Mouse (Mus musculus) yolk sac, embryonic 10.5 days (tissue): ENCODE data around the gene Tmem39a.

Experiments used
- DNase-seq: peaks from one replicate; pipeline ENCODE4 v3.0.0-alpha.2; 2017; ENCODE audit warnings: low spot score

The Tmem39a gene

DNA sequence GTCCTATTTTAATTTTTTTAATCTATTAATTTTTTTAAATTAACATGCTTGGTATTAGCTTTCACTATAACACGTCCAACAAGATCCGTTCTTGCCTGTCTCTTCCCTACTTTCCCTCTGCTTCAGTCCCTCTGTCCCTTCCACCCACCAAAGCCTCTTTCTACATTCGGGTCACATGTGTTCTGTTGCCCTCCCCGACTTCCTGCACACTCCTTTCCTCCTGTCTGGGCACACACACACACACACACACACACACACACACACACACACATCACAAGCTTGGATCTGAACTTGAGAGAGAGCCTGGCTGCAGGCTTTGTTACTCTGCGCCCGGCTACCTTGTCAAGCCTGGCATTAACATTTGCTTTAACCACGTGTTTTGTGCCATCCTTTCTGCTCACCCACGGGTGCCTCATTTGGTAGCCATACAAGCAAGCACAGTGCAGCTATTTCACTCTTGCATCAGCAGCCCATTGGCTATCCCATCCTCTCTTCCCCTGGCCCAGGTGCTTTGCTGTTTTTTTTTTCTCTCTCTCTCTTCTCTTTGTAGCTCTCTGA, 77.4 kb downstream of the Tmem39a start:
- DNase-seq = no peak

DNA sequence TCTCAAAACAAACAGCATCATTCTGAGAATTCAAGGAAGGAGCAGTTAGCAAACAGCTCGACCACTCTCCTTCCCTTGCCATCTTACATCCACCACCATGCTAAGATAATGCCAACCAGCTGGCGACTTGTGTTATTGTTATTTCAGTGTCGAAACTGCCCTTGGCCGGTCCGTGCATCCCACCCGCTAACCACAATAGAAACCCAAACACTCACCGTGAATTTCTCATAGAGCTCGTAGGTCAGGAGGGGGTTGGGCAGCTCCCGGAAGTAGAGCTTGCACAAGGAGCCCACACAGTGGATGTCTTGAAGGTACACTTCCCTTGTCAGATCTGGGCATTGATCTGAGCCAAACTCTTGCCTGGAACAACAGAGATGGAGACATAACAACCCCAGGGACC, 78.2 kb downstream of the Tmem39a start:
- DNase-seq = no peak

DNA sequence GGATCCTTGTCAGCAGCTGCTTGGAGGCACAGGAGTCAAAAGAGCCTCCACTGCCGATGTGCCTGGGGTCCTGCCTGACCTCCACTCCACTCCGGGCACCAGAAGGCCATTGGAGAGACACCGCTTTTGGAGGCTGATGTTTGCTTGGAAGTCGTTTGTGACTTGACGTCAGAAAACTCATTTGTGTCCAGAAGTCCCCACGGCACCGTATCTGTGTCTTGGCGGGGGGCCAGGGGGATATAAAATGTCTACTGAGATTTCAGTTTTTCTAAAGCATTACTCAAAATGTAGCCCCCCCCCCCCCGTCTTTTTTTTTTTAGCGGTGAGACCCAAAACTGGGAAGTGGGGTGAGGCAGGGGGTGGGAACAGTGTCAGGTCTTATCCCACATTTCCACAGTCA, 78.6 kb downstream of the Tmem39a start:
- no peak for DNase-seq
